Mouse (Mus musculus) hindbrain, embryonic 16.5 days (tissue): Measurements from ENCODE around the gene Babam2. TPM values are rescaled to one million over a fixed set of nuclear protein-coding genes. Genes with fewer than 3 reads are reported as not detected.

ENCODE experiments used
- ATAC-seq: fragments of 200-750 bp; cut with Nextera tagmentation; 2 replicates; pipeline ENCODE4 v1.8.0; 2017; ENCODE audit warnings: moderate TSS enrichment, moderate library complexity
- H3K27ac ChIP-seq: fragments of 300-500 bp; sonication (generic); 2 replicates; pipeline ENCODE4 v1.5.1; 2014; ENCODE audit warnings: low read depth, mild to moderate bottlenecking, control low read depth, low read length, moderate library complexity
- H3K27me3 ChIP-seq: fragments of 300-500 bp; sonication (generic); replicated peaks from 2 replicates; pipeline ENCODE4 v1.6.1; 2014; ENCODE audit warnings: low read length; ENCODE audit not compliant: control insufficient read depth, insufficient read depth
- H3K36me3 ChIP-seq: fragments of 300-500 bp; sonication (generic); 2 replicates; pipeline ENCODE4 v1.6.1; 2014; ENCODE audit warnings: mild to moderate bottlenecking, low read length, moderate library complexity, mixed read lengths; ENCODE audit not compliant: control insufficient read depth, insufficient read depth
- H3K4me1 ChIP-seq: fragments of 300-500 bp; sonication (generic); 2 replicates; pipeline ENCODE4 v1.6.1; 2014; ENCODE audit warnings: low read depth, low read length; ENCODE audit not compliant: control insufficient read depth, insufficient read depth
- H3K4me2 ChIP-seq: fragments of 300-500 bp; sonication (generic); 2 replicates; pipeline ENCODE4 v1.6.1; 2014; ENCODE audit warnings: mild to moderate bottlenecking, low read length, control low read depth, moderate library complexity
- H3K4me3 ChIP-seq: fragments of 300-500 bp; sonication (generic); 2 replicates; pipeline ENCODE4 v1.5.1; 2014; ENCODE audit warnings: mild to moderate bottlenecking, low read length, control low read depth, moderate library complexity
- H3K9ac ChIP-seq: fragments of 300-500 bp; sonication (generic); 2 replicates; pipeline ENCODE4 v1.6.1; 2014; ENCODE audit warnings: low read depth, mild to moderate bottlenecking, control low read depth, low read length, moderate library complexity
- H3K9me3 ChIP-seq: fragments of 300-500 bp; sonication (generic); 2 replicates; pipeline ENCODE4 v1.6.1; 2014; ENCODE audit warnings: mild to moderate bottlenecking, low read length, moderate library complexity; ENCODE audit not compliant: control insufficient read depth
- WGBS: fragments of 180-500 bp; shearing (Covaris S2); extraction: QIAGEN DNeasy Blood & Tissue Kit; methylation state at CpG from one replicate; pipeline ENCODE4 v1.1.7; 2014; 5-methylcytosine and 5-hydroxymethylcytosine counted together
- polyA plus RNA-seq: library from polyadenylated mRNA; unstranded; fragments of >200 nt; fragmentation: Nextera tagmentation; extraction: Ambion mirVana; gene quantifications from 2 replicates; pipeline ENCODE4 v1.2.1, GENCODE M21; 2015

Gene Babam2
- polyA plus RNA-seq, 1 experiment from 2014 or later, result 49.0 TPM

GRCm38 (mm10) chr5:32053476-32053875, 356.0 kb downstream of the Babam2 start:
- Histone ChIP-seq H3K9ac (no peak overlapping the region), H3K9me3 (no peaks in the 10 kb centered on the region), H3K4me2 (no peak overlapping the region), H3K27ac (no peak overlapping the region), H3K27me3 (no peaks in the 10 kb centered on the region), H3K4me1 (no peaks in the 10 kb centered on the region), H3K4me3 (no peak overlapping the region), H3K36me3 (no peaks in the 10 kb centered on the region)
- WGBS, result 73% methylated on average over 8 of the region's 8 CpGs
- ATAC-seq, result no peak

DNA sequence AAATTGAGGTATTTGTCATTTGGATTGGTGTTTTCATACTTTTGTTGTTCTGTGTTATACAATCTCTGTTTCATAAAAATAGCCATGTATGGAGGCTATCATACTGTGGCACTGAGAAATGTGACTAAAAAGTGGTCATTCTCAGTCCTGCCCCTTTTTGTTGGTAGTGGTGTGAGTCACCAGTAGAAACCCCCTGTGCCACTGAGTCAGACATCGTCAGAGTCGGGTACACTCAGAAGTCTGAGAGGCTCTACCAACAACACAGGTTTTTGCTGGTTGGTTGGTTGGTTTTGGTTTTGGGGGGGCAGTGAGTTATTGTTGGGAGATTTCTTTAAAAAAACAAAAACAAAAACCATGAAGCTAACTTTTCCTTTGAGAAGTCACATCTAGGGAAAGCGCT, 358.2 kb downstream of the Babam2 start:
- H3K4me3 ChIP-seq, result no peak overlapping the region
- ATAC-seq, result no peak
- WGBS, result 82% methylated on average over 3 of the region's 3 CpGs
- no peaks in the 10 kb centered on the region for H3K4me1 ChIP-seq
- no peak overlapping the region for H3K4me2 ChIP-seq
- no peak overlapping the region for H3K9ac ChIP-seq
- H3K9me3 ChIP-seq, result no peaks in the 10 kb centered on the region
- no peak overlapping the region for H3K27ac ChIP-seq
- no peaks in the 10 kb centered on the region for H3K36me3 ChIP-seq
- no peaks in the 10 kb centered on the region for H3K27me3 ChIP-seq

GRCm38 (mm10) chr5:32056126-32056525, 358.6 kb downstream of the Babam2 start:
- H3K4me2 ChIP-seq, result no peak overlapping the region
- H3K9me3 ChIP-seq, result no peaks in the 10 kb centered on the region
- 74% methylated on average over 1 of the region's 1 CpGs for WGBS
- no peaks in the 10 kb centered on the region for H3K4me1 ChIP-seq
- no peaks in the 10 kb centered on the region for H3K27me3 ChIP-seq
- H3K36me3 ChIP-seq, result no peaks in the 10 kb centered on the region
- H3K4me3 ChIP-seq, result no peak overlapping the region
- H3K27ac ChIP-seq, result no peak overlapping the region
- no peak for ATAC-seq
- no peak overlapping the region for H3K9ac ChIP-seq

DNA sequence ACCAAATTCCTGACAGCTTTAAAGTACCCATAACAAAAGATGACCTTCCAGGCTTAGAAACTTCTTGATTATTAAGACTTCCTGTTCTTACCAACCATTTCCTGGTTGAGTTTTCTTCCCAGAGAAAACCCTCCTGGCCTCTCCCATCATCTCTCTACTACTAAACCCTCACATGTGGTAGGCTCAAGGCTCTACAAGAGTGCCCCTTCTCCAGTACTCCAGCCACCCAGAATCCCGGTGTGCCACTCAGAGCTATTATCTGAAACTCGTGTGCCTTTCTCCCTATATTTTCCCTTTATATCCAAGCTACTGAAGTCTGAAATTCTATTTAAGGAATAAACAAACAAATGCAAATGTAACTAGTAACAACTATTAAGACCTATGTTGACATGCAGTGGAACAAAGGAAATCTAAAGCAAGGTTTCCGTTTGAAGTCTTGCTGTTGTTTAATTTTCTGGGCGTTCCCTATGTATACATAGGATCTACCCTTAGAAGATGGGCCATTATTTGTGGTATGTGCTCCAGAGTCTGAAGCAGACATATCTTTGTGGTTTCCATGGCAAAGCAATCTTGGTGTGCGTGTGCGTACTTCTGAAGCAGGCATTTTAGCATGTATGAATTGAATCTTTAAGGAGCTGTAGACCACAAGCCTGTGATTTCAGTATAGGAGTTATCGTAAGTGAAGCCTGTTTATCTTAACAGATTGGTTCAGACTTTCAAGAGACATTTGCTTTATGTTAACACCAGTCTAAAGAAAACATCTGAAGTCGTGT, 361.2 kb downstream of the Babam2 start:
- H3K4me1 ChIP-seq, result no peaks in the 10 kb centered on the region
- no peak overlapping the region for H3K4me3 ChIP-seq
- H3K9ac ChIP-seq, result no peak overlapping the region
- no peaks in the 10 kb centered on the region for H3K36me3 ChIP-seq
- H3K27me3 ChIP-seq, result no peaks in the 10 kb centered on the region
- H3K9me3 ChIP-seq, result no peaks in the 10 kb centered on the region
- no peak overlapping the region for H3K4me2 ChIP-seq
- no peak overlapping the region for H3K27ac ChIP-seq
- no peak for ATAC-seq
- WGBS, result 72% methylated on average over 8 of the region's 8 CpGs

GRCm38 (mm10) chr5:32059254-32059796, 361.8 kb downstream of the Babam2 start:
- H3K36me3 ChIP-seq, result no peaks in the 10 kb centered on the region
- H3K4me2 ChIP-seq, result no peak overlapping the region
- no peaks in the 10 kb centered on the region for H3K27me3 ChIP-seq
- 71% methylated on average over 8 of the region's 8 CpGs for WGBS
- no peaks in the 10 kb centered on the region for H3K4me1 ChIP-seq
- H3K9me3 ChIP-seq, result no peaks in the 10 kb centered on the region
- no peak overlapping the region for H3K4me3 ChIP-seq
- ATAC-seq, result no peak
- no peak overlapping the region for H3K27ac ChIP-seq
- no peak overlapping the region for H3K9ac ChIP-seq

- no peak overlapping the region for H3K4me3 ChIP-seq
- H3K9me3 ChIP-seq, result no peaks in the 10 kb centered on the region
- no peak overlapping the region for H3K4me2 ChIP-seq
- no peaks in the 10 kb centered on the region for H3K36me3 ChIP-seq
- no peak for ATAC-seq
- no peak overlapping the region for H3K9ac ChIP-seq
- H3K27me3 ChIP-seq, result no peaks in the 10 kb centered on the region
- no peaks in the 10 kb centered on the region for H3K4me1 ChIP-seq
- no peak overlapping the region for H3K27ac ChIP-seq
- WGBS, result 98% methylated on average over 2 of the region's 2 CpGs
Observed at GRCm38 (mm10) chr5:32060485-32060884, 363.0 kb downstream of the Babam2 start.

- H3K27me3 ChIP-seq, result no peaks in the 10 kb centered on the region
- no peaks in the 10 kb centered on the region for H3K4me1 ChIP-seq
- H3K9me3 ChIP-seq, result no peaks in the 10 kb centered on the region
- no peak overlapping the region for H3K4me3 ChIP-seq
- H3K9ac ChIP-seq, result no peak overlapping the region
- ATAC-seq, result no peak
- no peak overlapping the region for H3K4me2 ChIP-seq
- no peaks in the 10 kb centered on the region for H3K36me3 ChIP-seq
- WGBS, result 85% methylated on average over 1 of the region's 1 CpGs
- no peak overlapping the region for H3K27ac ChIP-seq
Observed at GRCm38 (mm10) chr5:32061854-32062253, 364.4 kb downstream of the Babam2 start.

DNA sequence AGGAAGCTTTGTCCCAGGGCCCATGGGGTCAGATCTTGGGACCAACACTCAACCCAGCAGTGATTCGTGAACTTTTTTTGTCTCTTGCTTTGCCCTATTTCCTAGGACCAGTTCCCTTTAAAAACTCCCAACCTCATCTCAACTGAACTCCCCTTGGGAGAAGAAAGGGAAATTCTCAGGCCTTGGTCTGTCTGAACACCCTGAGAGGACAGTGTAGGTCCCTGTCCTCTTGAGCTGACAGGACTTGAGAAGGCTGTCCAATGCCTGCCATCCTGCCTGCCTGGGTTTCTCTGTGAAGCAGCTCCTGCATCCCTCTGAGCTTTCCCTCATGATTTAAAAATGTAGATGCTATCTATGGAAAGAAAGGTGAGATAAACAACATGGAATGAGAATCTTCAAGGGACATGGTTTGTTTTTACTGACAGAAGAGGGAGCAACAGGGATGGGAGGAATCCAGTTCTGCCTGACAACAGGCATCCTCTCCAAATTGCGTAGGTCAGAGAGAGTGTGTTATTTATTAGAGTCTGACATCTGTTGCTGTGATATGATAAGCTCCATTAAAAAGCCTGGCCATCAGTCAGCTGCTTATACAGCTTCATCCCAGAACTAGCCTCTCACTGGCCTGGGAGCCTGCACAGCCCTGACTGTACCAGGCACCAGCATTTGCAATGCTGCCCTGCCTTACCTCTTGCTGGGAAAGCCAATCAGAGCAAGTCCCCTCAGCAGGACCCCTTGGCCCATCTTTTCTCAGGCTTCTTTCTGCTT, 367.0 kb downstream of the Babam2 start:
- H3K4me3 ChIP-seq, result no peak overlapping the region
- H3K9me3 ChIP-seq, result no peaks in the 10 kb centered on the region
- H3K36me3 ChIP-seq, result no peaks in the 10 kb centered on the region
- H3K4me1 ChIP-seq, result no peaks in the 10 kb centered on the region
- H3K4me2 ChIP-seq, result no peak overlapping the region
- 82% methylated on average over 2 of the region's 2 CpGs for WGBS
- ATAC-seq, result no peak
- no peak overlapping the region for H3K27ac ChIP-seq
- no peaks in the 10 kb centered on the region for H3K27me3 ChIP-seq
- no peak overlapping the region for H3K9ac ChIP-seq

DNA sequence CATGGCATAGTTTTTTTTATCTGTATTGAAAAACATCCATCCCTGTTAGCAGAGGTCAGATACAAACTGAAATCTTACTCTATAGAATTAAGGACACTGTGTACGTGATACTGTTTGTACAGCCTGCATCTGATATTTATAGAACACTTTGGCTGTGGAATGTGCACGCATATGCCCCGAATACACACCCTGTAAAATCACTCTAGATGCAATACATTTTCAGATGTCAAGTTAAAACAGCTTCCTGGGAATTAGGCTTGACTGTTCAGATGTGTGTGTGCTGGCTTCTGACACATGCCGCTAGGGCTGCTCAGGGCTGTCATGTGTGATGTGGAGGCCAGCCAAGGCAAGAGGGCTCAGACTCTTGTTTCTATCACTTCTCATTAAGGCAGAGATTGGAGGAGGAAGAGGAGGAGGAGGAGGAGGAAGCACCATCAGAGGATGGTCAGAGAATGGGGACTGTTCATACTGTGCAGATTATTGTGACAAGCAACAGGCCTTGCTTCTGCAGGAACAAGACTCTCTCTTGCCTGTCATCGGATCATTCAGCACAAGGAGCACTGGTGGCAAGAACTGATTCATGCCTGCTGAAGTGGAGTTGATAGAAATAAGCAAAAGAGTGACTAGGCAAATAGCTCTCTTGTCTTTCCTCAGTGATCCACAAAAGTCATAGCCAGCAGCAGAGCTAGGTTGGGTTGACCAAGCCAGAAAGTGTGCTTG, 368.7 kb downstream of the Babam2 start:
- 81% methylated on average over 5 of the region's 5 CpGs for WGBS
- H3K9ac ChIP-seq, result no peak overlapping the region
- H3K36me3 ChIP-seq, result no peaks in the 10 kb centered on the region
- ATAC-seq, result no peak
- no peaks in the 10 kb centered on the region for H3K9me3 ChIP-seq
- H3K4me3 ChIP-seq, result no peak overlapping the region
- no peaks in the 10 kb centered on the region for H3K27me3 ChIP-seq
- H3K4me1 ChIP-seq, result no peaks in the 10 kb centered on the region
- no peak overlapping the region for H3K4me2 ChIP-seq
- H3K27ac ChIP-seq, result no peak overlapping the region
